ENCODE assay signal across 13 mouse cellular contexts in genomic region chr14:71338219-71338618, GRCm38 (mm10).
DNase-seq lines count a peak whose midpoint lies in the region; ATAC-seq and TF ChIP-seq lines count a peak whose summit lies in the region.
"Had no signal": no experiment of that assay in that cellular context is flagged by ENCODE, and none has a peak within 500 bp of the region (broad histone marks: within the 10 kb centered on the region; RNA-seq: fewer than 3 reads in every experiment).

No protein-coding gene starts in this region.

- TF ChIP-seq CTCF in kidney, postnatal 0 days (IDR thresholded peaks at IDR 0.05; ENCODE audit: low read depth) = no peak

- WGBS in kidney, postnatal 0 days = 20% methylated on average over 5 of the region's 5 CpGs

- H3K27ac ChIP-seq in kidney, postnatal 0 days = no peak overlapping the region
- H3K27ac ChIP-seq: hindbrain, embryonic 12.5 days had no signal

- no peak overlapping the region for H3K4me3 ChIP-seq in kidney, postnatal 0 days (replicated peaks; ENCODE audit: low read depth, low read length)
- H3K4me3 ChIP-seq: hindbrain, embryonic 12.5 days had no signal

- no peak overlapping the region for H3K9ac ChIP-seq in kidney, postnatal 0 days (ENCODE audit: low read depth, low read length)
- H3K9ac ChIP-seq: forebrain, postnatal 0 days; hindbrain, embryonic 12.5 days had no signal

- ATAC-seq in kidney, postnatal 0 days (replicated peaks; ENCODE audit: low FRiP score, low read depth) = no peak
- ATAC-seq: forebrain, postnatal 0 days; midbrain, embryonic 16.5 days had no signal

- no peaks in the 10 kb centered on the region for H3K9me3 ChIP-seq in kidney, postnatal 0 days (replicated peaks; ENCODE audit: low read length)
- H3K9me3 ChIP-seq: hindbrain, embryonic 12.5 days had no signal

- H3K27me3 ChIP-seq in kidney, postnatal 0 days (ENCODE audit: insufficient read depth, low read length) = no peaks in the 10 kb centered on the region
- H3K27me3 ChIP-seq: hindbrain, embryonic 12.5 days had no signal

- no peaks in the 10 kb centered on the region for H3K4me1 ChIP-seq in kidney, postnatal 0 days (replicated peaks; ENCODE audit: insufficient read depth, low read length)
- H3K4me1 ChIP-seq: hindbrain, embryonic 12.5 days had no signal

- no peak overlapping the region for H3K4me2 ChIP-seq in kidney, postnatal 0 days (ENCODE audit: low read length)
- H3K4me2 ChIP-seq: hindbrain, embryonic 12.5 days had no signal

- DNase-seq in kidney, postnatal 0 days (ENCODE audit: low spot score) = peak; percentile 48
- DNase-seq in kidney, adult 8-10 months = no peak
- DNase-seq in forelimb bud, embryonic 11.5 days (ENCODE audit: low read depth, low spot score) = peak; percentile 66
- peak; percentile 64 to 66 for DNase-seq in layer of hippocampus, postnatal 36 days
- peak; percentile 42 to 63 for DNase-seq in right cerebral cortex, postnatal 10 days (ENCODE audit: low spot score in 2 of 2)
- no peak for DNase-seq in retina, embryonic 14.5 days (ENCODE audit: low spot score)
- DNase-seq in cerebellum, postnatal 25 days = no peak
- no peak for DNase-seq in thymus, postnatal 10 days (ENCODE audit: low spot score in 2 of 2)
- DNase-seq: cerebellum, postnatal 10 days; forebrain, postnatal 0 days; kidney, postnatal 36 days had no signal

- no peaks in the 10 kb centered on the region for H3K36me3 ChIP-seq in kidney, postnatal 0 days (ENCODE audit: insufficient read depth, low read length)
- H3K36me3 ChIP-seq: hindbrain, embryonic 12.5 days had no signal

Comparison
In these comparisons a context has a peak if more than half of its experiments do, and no peak if none do; other contexts are left out.
1. DNase-seq: peak in kidney, postnatal 0 days (single experiment), forelimb bud, embryonic 11.5 days (single experiment), layer of hippocampus, postnatal 36 days (2 of 2) and right cerebral cortex, postnatal 10 days (2 of 2); none in kidney, adult 8-10 months (0 of 2), retina, embryonic 14.5 days (single experiment), cerebellum, postnatal 25 days (0 of 2) and thymus, postnatal 10 days (0 of 2).